Mouse (Mus musculus): ENCODE measurements at regions not wholly inside any gene's neighbourhood (a gene's known extent, or its start where the extent isn't known, plus 50 kb on each side); places are given as distances from the start of the nearest gene placed in this dataset.

DNA sequence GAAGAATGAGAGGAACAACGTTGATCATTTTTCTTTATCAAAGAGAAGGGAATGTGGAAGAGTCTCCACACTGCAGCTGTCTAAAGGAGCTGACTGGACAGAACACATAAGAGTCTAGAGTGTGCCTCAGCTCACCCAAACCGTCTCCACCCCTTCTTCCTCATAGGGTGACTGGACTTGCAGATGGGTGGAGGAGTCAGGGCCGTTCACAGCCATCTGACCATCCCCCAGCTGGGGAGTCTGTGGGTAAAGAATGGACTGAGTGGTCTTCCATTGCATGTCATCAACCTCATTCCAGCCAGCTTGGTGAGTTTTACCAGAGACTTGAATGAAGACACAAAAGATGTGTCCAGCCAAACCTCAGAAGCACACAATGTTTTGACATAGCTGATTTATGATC is 156.1 kb upstream of the Syt13 start:
- no peak overlapping the region for H3K4me3 ChIP-seq
- H3K9me3 ChIP-seq = no peaks in the 10 kb centered on the region
- no peak for DNase-seq (ENCODE audit: extremely low spot score, low spot score)
- no peak overlapping the region for H3K27ac ChIP-seq
- WGBS = 61% methylated on average over 3 of the region's 3 CpGs
- H3K27me3 ChIP-seq (ENCODE audit: poor library complexity, severe bottlenecking) = peaks cover 4% of the 10 kb centered on the region; the same call in 1 of the 2 replicates
- no peaks in the 10 kb centered on the region for H3K36me3 ChIP-seq (replicated peaks)
- peaks cover 7% of the 10 kb centered on the region; the same call in 1 of the 2 replicates for H3K4me1 ChIP-seq

- no peaks in the 10 kb centered on the region for H3K27me3 ChIP-seq (ENCODE audit: poor library complexity, severe bottlenecking)
- H3K27ac ChIP-seq = no peak overlapping the region
- DNase-seq (ENCODE audit: extremely low spot score, low spot score) = no peak
- peaks cover 3% of the 10 kb centered on the region; the same call in 1 of the 2 replicates for H3K4me1 ChIP-seq
- no peaks in the 10 kb centered on the region for H3K9me3 ChIP-seq
- H3K4me3 ChIP-seq = no peak overlapping the region
- H3K36me3 ChIP-seq (replicated peaks) = no peaks in the 10 kb centered on the region
- 89% methylated on average over 1 of the region's 1 CpGs for WGBS
Observed at GRCm38 (mm10) chr2:92763881-92764635, 150.8 kb upstream of the Syt13 start.

DNA sequence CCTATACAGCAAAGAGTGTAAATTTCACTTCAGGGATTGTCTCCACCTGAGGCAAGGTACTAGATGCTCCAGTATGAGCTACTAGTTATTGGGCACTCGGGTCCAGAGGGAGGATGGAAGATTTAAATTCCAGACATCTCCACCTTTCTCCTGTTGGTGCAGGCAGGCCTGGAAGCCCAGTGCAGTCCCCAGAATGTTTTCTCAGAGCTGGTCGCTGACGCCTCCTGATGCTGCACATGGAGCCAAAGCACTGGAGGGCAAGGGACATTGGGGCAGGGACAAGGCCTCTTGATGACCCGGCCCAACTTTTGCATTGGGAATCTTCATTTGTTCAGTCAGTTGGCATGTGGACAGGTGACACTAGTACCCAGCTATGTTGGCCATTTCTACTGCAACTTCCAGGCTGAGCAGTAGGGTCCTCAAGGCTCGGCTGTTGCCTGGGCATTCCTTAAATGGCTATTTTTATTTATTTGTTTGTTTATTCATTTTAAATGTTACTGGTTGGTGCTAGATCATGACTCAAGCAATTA is 147.4 kb upstream of the Syt13 start:
- no peaks in the 10 kb centered on the region for H3K9me3 ChIP-seq
- WGBS = 85% methylated on average over 5 of the region's 5 CpGs
- H3K27me3 ChIP-seq (ENCODE audit: poor library complexity, severe bottlenecking) = no peaks in the 10 kb centered on the region
- DNase-seq (ENCODE audit: extremely low spot score, low spot score) = no peak
- no peak overlapping the region for H3K4me3 ChIP-seq
- no peak overlapping the region for H3K27ac ChIP-seq
- H3K36me3 ChIP-seq (replicated peaks) = no peaks in the 10 kb centered on the region
- H3K4me1 ChIP-seq = no peaks in the 10 kb centered on the region

DNA sequence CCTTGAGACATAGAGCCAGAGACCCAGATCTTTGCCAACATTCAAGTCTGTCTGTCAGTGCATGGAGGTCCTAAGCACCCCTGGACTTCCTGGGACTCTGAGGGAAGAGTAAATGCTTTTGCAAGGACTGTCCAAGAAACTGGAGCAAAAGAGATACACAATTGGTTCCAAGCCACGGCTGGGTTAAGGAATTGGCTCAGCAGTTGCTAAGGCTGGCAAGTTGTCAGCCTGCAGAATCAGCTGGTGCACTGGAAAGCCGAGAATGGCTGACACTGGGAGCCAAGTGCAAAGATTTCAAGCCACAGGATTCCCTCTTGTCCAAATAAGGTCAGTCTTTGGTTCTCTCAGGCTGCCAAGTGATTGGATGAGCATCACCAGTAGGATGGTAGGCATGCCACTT is 146.8 kb upstream of the Syt13 start:
- DNase-seq (ENCODE audit: extremely low spot score, low spot score) = no peak
- H3K4me1 ChIP-seq = no peaks in the 10 kb centered on the region
- H3K27me3 ChIP-seq (ENCODE audit: poor library complexity, severe bottlenecking) = no peaks in the 10 kb centered on the region
- 77% methylated on average over 2 of the region's 2 CpGs for WGBS
- H3K9me3 ChIP-seq = no peaks in the 10 kb centered on the region
- H3K36me3 ChIP-seq (replicated peaks) = no peaks in the 10 kb centered on the region
- H3K27ac ChIP-seq = no peak overlapping the region
- H3K4me3 ChIP-seq = no peak overlapping the region

DNA sequence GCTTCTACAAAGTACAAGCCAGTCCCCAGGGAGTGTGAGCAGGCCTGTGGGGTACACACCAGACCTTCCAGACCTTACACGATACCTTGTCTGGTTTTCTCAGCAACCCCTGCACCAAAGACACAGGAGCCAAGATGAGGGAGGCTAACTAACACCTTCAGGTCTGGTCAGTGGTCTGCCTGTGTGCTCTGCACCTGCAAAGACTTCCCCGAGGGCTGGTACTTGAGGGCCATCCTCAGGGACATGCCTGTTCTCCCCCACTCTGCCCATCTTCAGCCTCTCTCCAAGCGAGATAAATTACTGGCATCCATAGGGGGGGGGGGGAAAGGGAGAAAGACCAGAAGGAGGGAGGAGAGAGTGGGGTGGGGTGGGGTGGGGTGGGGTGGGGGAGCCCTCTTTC is 145.8 kb upstream of the Syt13 start:
- Histone ChIP-seq H3K9me3 (no peaks in the 10 kb centered on the region), H3K4me1 (no peaks in the 10 kb centered on the region), H3K4me3 (no peak overlapping the region), H3K27ac (no peak overlapping the region), H3K27me3 (ENCODE audit: poor library complexity, severe bottlenecking) (no peaks in the 10 kb centered on the region), H3K36me3 (replicated peaks) (no peaks in the 10 kb centered on the region)
- DNase-seq (ENCODE audit: extremely low spot score, low spot score) = no peak
- 80% methylated on average over 3 of the region's 3 CpGs for WGBS

- no peaks in the 10 kb centered on the region for H3K4me1 ChIP-seq
- H3K27me3 ChIP-seq (ENCODE audit: poor library complexity, severe bottlenecking) = no peaks in the 10 kb centered on the region
- WGBS = 85% methylated on average over 5 of the region's 5 CpGs
- no peaks in the 10 kb centered on the region for H3K9me3 ChIP-seq
- H3K4me3 ChIP-seq = no peak overlapping the region
- no peaks in the 10 kb centered on the region for H3K36me3 ChIP-seq (replicated peaks)
- H3K27ac ChIP-seq = no peak overlapping the region
- DNase-seq (ENCODE audit: extremely low spot score, low spot score) = no peak
Observed at GRCm38 (mm10) chr2:92770098-92770497, 144.8 kb upstream of the Syt13 start.

GRCm38 (mm10) chr2:92772623-92773022 is 142.3 kb upstream of the Syt13 start:
- Histone ChIP-seq H3K9me3 (no peaks in the 10 kb centered on the region), H3K4me3 (no peak overlapping the region), H3K27me3 (ENCODE audit: poor library complexity, severe bottlenecking) (no peaks in the 10 kb centered on the region), H3K4me1 (no peaks in the 10 kb centered on the region), H3K36me3 (replicated peaks) (no peaks in the 10 kb centered on the region), H3K27ac (no peak overlapping the region)
- WGBS = 86% methylated on average over 7 of the region's 7 CpGs
- DNase-seq (ENCODE audit: extremely low spot score, low spot score) = no peak

DNA sequence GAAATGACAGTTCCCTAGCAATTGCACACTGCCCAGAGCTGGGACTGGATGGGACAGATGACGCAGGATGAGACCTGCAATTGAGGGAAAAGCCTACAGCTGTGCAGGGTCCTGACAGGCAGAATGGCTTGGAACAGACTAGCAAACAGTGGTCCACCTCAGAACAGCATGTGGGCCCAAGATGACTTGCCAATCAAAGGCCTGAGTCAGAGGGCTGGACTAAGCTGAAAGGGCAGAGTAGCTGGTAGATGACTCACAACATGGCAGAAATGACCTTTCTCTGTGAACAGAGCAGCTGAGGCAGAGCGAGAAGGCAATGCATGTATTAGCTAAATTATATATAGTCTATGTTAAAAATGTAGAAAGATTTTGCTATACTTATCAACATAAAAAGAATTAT is 138.4 kb upstream of the Syt13 start:
- H3K36me3 ChIP-seq (replicated peaks) = no peaks in the 10 kb centered on the region
- no peak for DNase-seq (ENCODE audit: extremely low spot score, low spot score)
- WGBS = 89% methylated on average over 2 of the region's 2 CpGs
- H3K4me1 ChIP-seq = no peaks in the 10 kb centered on the region
- no peaks in the 10 kb centered on the region for H3K27me3 ChIP-seq (ENCODE audit: poor library complexity, severe bottlenecking)
- H3K27ac ChIP-seq = no peak overlapping the region
- H3K9me3 ChIP-seq = no peaks in the 10 kb centered on the region
- no peak overlapping the region for H3K4me3 ChIP-seq

DNA sequence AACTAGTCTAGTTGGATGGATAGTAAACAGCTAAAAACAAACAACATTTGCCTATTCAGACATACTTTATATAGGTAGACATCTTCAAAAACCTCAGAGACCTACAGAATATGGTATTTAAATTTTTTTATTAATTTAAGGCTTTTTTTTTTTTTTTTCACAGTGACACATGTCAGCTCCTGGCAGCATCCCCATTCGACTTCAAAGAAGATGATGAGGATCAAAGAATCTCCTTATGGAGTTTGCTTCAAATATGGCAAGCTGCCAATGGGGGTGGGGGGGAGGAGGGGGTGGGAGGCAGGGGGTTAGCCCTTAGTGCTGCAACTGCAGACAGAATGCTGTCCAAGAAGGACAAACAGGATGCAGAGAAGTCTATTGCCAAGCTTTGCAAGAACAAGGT is 135.8 kb upstream of the Syt13 start:
- H3K27me3 ChIP-seq (ENCODE audit: poor library complexity, severe bottlenecking) = no peaks in the 10 kb centered on the region
- no peaks in the 10 kb centered on the region for H3K9me3 ChIP-seq
- no peak overlapping the region for H3K4me3 ChIP-seq
- H3K27ac ChIP-seq = no peak overlapping the region
- 67% methylated on average over 1 of the region's 1 CpGs for WGBS
- H3K36me3 ChIP-seq (replicated peaks) = no peaks in the 10 kb centered on the region
- DNase-seq (ENCODE audit: extremely low spot score, low spot score) = no peak
- H3K4me1 ChIP-seq = no peaks in the 10 kb centered on the region

DNA sequence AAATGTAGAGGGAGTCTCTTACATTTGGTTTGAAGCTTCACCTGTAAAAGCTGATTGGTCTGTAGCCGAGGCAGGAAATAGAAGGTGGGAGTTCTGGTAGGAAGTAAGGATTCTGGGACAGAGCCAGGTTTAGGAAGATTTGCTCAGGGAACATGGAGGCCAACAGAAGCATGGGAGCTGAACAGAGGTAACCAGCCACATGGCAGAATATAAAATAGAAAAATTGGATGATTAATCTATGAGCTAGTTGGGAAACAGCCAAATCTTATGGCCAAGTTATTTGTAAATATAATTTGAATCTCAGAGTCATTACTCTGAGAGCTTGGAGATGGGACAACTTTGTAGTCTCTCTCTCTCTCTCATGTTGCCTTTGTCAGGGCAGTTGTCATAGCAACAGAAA is 134.9 kb upstream of the Syt13 start:
- Histone ChIP-seq H3K27ac (no peak overlapping the region), H3K9me3 (no peaks in the 10 kb centered on the region), H3K36me3 (replicated peaks) (no peaks in the 10 kb centered on the region), H3K4me1 (no peaks in the 10 kb centered on the region), H3K27me3 (ENCODE audit: poor library complexity, severe bottlenecking) (no peaks in the 10 kb centered on the region), H3K4me3 (no peak overlapping the region)
- no peak for DNase-seq (ENCODE audit: extremely low spot score, low spot score)
- 96% methylated on average over 1 of the region's 1 CpGs for WGBS

DNA sequence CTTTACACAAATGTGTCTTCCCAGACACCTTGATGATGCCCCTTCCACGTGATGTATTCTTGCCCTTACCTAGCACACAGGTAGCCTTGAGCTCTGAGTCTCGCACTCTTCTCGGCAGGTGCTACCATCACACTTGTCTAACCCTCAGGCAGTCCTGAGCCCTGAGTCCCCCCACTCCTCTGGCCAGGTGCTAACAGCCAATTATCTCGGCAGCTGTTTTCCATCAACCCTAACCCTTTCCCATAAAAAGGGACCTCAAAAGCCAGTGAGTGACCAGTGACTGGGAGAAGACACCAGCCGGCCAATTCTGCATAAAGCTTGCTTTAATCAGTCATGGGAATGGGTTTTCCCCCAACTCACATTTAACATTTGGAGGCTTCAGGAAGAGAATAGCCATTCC is 133.4 kb upstream of the Syt13 start:
- H3K4me1 ChIP-seq = no peaks in the 10 kb centered on the region
- WGBS = 82% methylated on average over 5 of the region's 5 CpGs
- no peak overlapping the region for H3K4me3 ChIP-seq
- H3K27ac ChIP-seq = no peak overlapping the region
- H3K27me3 ChIP-seq (ENCODE audit: poor library complexity, severe bottlenecking) = no peaks in the 10 kb centered on the region
- H3K9me3 ChIP-seq = no peaks in the 10 kb centered on the region
- no peak for DNase-seq (ENCODE audit: extremely low spot score, low spot score)
- no peaks in the 10 kb centered on the region for H3K36me3 ChIP-seq (replicated peaks)

GRCm38 (mm10) chr2:92782621-92783020 is 132.3 kb upstream of the Syt13 start:
- 82% methylated on average over 4 of the region's 4 CpGs for WGBS
- Histone ChIP-seq H3K4me3 (no peak overlapping the region), H3K4me1 (no peaks in the 10 kb centered on the region), H3K36me3 (replicated peaks) (no peaks in the 10 kb centered on the region), H3K9me3 (no peaks in the 10 kb centered on the region), H3K27ac (no peak overlapping the region), H3K27me3 (ENCODE audit: poor library complexity, severe bottlenecking) (no peaks in the 10 kb centered on the region)
- DNase-seq (ENCODE audit: extremely low spot score, low spot score) = no peak

GRCm38 (mm10) chr2:92784916-92785315 is 130.0 kb upstream of the Syt13 start:
- Histone ChIP-seq H3K4me3 (no peak overlapping the region), H3K36me3 (replicated peaks) (no peaks in the 10 kb centered on the region), H3K9me3 (no peaks in the 10 kb centered on the region), H3K27me3 (ENCODE audit: poor library complexity, severe bottlenecking) (no peaks in the 10 kb centered on the region), H3K27ac (no peak overlapping the region), H3K4me1 (0 out of 2 replicates have a peak, but pooled peaks cover 3% of the 10 kb centered on the region)
- WGBS = 83% methylated on average over 2 of the region's 2 CpGs
- DNase-seq (ENCODE audit: extremely low spot score, low spot score) = no peak
